Mouse (Mus musculus) duodenum, adult 2 months (tissue): ENCODE data around the gene Fam83c. TPM values are rescaled to one million over a fixed set of nuclear protein-coding genes. Genes with fewer than 3 reads are reported as not detected.

Source experiments
- polyA plus RNA-seq: library from polyadenylated mRNA; depleted of rRNA; stranded (reverse); fragments of >200 nt; gene quantifications from 2 replicates; pipeline ENCODE4 v1.2.3, GENCODE M21; 2012; ENCODE audit warnings: low replicate concordance; rRNA removed

Gene Fam83c
- 0.15 and 1.1 TPM in 2 replicates for polyA plus RNA-seq

DNA sequence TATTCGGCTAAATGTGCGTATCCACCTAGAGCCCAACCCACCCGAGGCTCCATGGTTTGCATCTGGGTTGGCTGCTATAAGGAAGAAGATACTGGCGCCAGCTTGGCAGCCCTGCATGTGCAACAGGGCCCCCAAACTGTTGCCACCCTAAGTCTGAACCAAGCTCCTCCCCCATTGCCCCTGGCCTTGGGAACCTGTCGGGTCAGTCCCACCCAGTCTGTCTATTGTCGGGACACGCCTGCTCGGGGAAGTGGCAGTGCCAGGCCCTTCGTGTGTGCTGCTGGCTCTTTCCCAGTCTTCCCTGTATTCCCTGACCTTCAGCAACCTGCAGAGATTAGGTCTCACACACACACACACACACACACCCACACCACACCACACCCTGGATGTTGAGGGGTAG is at the start of gene Fam83c:
Fam83c (minus strand) TSS at position 123 of the 400 bp plus-strand sequence.

GRCm38 (mm10) chr2:155826630-155827424 is 7.8 kb downstream of the Fam83c start, which contains the start of gene Eif6:
TSS of gene Eif6 (minus strand) at chr2:155826925.

GRCm38 (mm10) chr2:155819392-155819448 is 15.4 kb downstream of the Fam83c start, which contains the start of gene BC029722:
TSS of gene BC029722 (minus strand) at chr2:155819426.

Other genes starting within 250 kb of the Fam83c start
- 73.2 and 195 TPM in 2 replicates for gene Gss, start 242.0 kb downstream of the Fam83c start, polyA plus RNA-seq
- gene Myh7b, start 223.6 kb downstream of the Fam83c start, polyA plus RNA-seq = 0.04 and 0.15 TPM in 2 replicates
- 105 and 143 TPM in 2 replicates for gene Trpc4ap, start 142.5 kb downstream of the Fam83c start, polyA plus RNA-seq
- gene Edem2, start 105.4 kb downstream of the Fam83c start, polyA plus RNA-seq = 53.3 and 79.7 TPM in 2 replicates
- gene Gm17581, start 99.0 kb downstream of the Fam83c start, polyA plus RNA-seq = not detected in 2 replicates
- gene Procr, start 83.7 kb downstream of the Fam83c start, polyA plus RNA-seq = 6.9 and 9.3 TPM in 2 replicates
- gene Mmp24, start 59.5 kb downstream of the Fam83c start, polyA plus RNA-seq = 0.34 and 0.62 TPM in 2 replicates
- 55.5 and 73.0 TPM in 2 replicates for gene BC029722, start 15.4 kb downstream of the Fam83c start, polyA plus RNA-seq
- gene Eif6, start 7.9 kb downstream of the Fam83c start, polyA plus RNA-seq = 336 and 452 TPM in 2 replicates
- gene Uqcc1, start 95.5 kb upstream of the Fam83c start, polyA plus RNA-seq = 6.6 and 8.5 TPM in 2 replicates
- gene Gm15557, start 105.9 kb upstream of the Fam83c start, polyA plus RNA-seq = not detected in 2 replicates
- not detected in 2 replicates for gene Gdf5, start 110.5 kb upstream of the Fam83c start, polyA plus RNA-seq
- 3.8 and 4.3 TPM in 2 replicates for gene Cep250, start 121.6 kb upstream of the Fam83c start, polyA plus RNA-seq
- gene 6430550D23Rik, start 173.1 kb upstream of the Fam83c start, polyA plus RNA-seq = 1.4 and 1.9 TPM in 2 replicates
- gene Ergic3, start 173.2 kb upstream of the Fam83c start, polyA plus RNA-seq = 225 and 402 TPM in 2 replicates
- 0.30 and 10.9 TPM in 2 replicates for gene Fer1l4, start 218.1 kb upstream of the Fam83c start, polyA plus RNA-seq
- gene Spag4, start 230.3 kb upstream of the Fam83c start, polyA plus RNA-seq = 0.27 and 0.93 TPM in 2 replicates